Mouse (Mus musculus) cerebellum, adult 9-11 months (tissue): ENCODE results near the gene Acox1.

Experiments used
- DNase-seq: peaks from one replicate; pipeline ENCODE4 v3.0.0; 2022

Acox1 gene

DNA sequence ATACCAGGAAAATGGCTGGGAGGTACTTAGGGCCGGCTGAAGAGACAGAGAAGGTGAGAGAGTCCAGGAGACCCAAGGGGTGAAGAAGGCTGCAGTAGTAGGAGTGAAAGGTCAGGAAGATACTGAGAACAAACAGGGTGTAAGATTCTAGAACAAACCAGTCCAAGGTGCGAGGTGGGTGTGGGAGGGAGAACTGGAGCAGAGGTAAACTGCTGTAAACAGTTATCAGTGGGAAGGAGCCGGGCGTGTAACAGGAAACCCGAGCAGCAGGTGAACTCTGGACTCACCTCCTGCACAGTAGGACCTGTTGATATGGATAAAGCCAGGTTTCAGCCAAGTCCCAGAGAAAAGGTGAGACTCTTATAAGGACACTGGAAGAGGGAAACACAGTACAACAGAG, 11.9 kb upstream of the Acox1 start:
- DNase-seq, result no peak

DNA sequence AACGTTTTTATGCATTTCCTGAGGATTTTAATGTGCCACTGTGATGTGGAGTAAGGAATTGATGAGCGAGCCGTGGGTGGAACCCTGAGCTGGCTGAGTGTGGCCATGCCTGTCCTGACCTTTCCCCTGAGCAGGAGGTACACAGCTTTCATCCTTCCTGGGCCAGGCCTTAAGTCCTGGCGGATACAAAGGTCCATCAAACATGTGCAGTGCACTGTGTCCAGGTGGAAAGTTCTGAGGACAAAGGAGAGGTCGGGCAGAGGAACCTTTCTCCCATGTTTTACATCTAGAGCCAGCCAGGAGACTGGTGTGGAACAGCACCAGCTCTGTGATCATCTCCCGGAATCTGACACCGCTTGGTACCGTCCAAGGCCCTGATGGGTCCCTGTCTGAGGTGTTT, 10.4 kb upstream of the Acox1 start:
- no peak for DNase-seq

DNA sequence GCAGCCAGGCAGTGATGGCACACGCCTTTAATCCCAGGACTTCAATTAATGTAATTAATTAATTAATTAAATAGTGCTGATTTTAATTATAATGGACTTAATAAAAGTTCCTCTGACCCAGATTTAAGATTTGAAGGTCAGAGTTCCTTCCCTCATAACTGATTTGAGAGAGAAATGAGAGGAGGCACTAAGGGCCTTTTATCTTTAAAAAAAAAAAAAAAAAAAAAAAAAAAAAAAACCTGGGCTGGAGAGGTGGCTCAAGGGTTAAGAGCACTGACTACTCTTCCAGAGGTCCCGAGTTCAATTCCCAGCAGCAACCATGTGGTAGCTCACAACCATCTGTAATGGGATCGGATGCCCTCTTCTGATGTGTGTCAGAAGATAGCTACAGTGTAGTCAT, 9.8 kb upstream of the Acox1 start:
- DNase-seq, result no peak

DNA sequence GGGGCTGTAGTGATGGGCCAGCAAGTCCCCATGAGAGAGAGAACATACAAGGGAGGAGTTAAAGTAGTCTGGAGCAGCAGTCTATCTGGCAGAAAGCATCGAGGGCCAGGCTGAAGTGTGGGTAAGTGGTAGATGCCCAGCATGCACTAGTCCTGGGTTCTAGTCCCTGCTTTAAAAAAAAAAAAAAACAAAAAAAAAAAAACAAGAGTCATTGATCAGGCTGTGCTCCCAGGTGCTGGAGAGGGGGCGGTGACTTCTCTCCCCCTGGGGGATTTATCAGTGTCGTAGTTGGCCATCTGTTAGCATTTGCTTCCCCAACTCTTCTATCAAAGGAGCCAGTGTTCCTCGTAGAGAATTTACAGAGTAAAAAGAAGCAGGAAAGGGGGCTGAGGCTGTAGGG, 7.8 kb upstream of the Acox1 start:
- DNase-seq, result no peak

DNA sequence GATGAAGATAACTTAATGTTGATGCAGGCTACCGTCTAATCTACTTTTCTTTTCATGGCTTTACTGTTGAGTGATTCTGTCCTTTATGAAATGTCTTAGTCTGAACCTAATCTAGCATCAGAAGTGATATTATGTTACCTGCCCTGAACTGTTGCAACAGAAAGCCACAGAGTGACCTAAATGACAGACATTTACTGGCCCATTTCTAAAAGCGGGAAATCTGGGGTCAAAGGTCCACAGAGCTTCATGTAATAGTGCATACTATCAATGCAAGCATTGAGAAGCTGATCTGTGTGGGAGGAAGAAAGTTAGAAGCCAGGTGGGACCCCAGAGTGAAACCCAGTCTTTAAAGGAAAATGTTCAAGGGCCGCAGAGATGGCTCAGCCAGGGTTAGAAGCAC, 4.3 kb upstream of the Acox1 start:
- no peak for DNase-seq

DNA sequence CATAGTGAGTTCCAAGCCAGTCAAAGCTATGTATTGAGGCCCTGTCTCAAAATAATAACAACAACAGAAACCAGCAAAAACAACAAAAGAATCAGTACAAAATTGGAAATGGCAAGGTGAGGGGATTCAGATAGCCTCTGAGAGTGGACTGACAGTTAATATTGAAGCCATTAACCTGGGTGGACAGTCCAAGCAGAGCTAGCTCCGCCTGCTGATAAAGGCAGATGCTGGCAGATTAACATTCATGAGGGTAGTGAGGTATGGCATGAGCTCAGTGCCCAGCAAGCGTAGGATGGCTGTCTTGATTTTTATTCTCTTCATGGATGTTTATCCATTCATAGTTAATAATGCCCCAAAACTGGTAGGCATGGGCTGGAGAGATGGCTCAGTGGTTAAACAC, 2.3 kb upstream of the Acox1 start:
- no peak for DNase-seq

DNA sequence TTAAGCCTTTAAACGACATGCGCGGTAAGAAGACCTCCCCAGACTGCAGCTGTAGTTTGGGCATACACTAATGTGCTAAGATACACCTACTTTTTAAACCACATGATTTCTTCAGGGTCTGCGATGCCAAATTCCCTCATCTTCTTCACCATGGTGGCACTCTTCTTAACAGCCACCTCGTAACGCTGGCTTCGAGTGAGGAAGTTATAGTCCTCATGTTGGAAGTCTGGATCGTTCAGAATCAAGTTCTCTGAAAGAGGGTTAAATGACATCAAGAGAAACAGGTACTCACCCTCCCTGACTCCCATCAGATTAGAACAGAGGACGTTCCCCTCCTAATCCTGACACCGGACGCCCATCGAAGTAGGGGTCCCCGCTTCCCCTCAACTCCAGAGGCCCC, 713 bp downstream of the Acox1 start:
- no peak for DNase-seq

DNA sequence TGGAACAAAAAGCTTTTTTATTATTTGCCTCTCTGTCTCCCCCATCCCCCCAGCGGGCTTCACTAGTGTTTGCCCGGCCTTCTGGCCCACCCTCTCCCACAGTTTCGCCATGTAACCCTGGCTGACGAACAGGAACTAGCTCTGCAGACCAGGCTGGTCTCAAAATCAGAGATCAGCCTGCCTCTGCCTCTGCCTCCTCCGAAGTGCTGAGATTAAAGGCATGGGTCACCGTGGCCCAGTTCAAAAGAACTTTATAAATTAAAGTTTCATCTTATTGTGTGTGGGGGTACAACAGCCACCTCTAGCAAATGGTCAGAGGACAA, 1.3 kb downstream of the Acox1 start:
- DNase-seq, result no peak

DNA sequence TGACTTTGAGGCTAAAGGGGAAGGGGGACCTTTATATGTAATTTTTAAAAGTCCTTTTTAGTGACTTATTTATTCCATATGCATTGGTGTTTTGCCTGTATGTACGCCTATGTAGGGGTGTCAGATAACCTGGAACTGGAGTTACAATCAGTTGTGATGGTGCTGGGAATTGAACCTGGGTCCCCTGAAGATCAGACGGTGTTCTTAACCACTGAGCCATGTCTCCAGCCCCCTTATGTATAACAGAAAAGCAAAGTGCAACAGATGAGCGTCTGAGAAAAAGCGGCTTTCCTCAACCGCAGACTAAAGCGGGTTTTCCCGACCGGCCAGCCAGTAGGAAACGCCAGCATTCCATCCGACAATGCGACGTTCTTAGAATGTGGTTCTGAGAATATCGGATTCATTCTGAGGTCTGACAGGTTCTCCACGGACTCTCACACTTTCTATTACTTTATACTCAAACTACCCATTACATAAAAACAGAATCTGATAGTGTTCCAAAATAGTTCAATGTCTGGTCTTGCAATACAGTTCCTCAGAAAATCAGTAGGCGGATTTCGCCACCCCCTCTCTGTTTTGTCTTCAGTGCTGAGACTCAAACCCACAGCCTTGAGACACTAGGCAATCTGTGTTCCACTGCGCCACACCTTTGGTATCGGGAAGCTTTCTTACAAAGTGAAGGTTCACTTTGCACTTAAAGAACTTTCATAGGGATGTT, 1.8 kb downstream of the Acox1 start:
- DNase-seq, result no peak

DNA sequence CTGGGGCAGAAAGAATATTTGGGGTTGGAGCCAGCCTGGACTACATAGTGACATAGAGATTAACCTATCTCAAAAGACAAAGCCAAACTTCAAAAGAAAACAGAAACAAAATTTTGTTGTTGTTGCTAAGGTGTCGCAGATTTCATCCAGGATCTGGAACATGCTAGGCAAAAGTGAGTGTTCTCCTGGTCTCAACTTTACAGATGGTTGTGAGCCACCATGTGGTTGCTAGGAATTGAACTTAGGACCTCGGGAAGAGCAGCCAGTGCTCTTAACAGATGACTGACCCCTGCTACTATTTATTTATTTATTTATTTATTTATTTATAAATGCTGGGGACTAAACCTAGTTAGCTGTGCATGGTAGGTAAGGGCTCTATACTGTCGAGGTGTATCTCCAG, 2.5 kb downstream of the Acox1 start:
- no peak for DNase-seq

DNA sequence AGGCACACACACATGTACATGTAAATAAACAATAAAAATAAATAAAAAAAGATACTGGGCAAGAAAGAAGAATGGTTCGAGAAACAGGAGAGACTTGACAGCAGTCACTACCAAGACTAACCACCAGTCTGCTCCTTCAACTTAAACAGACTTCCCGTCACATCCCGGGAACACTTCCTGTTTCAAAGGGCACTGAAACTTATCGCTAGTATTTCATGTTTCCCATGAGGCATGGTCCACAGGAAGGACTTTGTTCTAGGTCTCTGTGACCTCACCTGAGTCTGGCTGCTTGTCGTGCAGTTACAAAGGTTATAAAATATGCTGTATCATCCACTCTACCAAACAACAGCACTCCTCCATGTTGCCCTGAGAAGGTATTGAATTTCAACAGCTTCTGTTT, 3.6 kb downstream of the Acox1 start:
- no peak for DNase-seq

DNA sequence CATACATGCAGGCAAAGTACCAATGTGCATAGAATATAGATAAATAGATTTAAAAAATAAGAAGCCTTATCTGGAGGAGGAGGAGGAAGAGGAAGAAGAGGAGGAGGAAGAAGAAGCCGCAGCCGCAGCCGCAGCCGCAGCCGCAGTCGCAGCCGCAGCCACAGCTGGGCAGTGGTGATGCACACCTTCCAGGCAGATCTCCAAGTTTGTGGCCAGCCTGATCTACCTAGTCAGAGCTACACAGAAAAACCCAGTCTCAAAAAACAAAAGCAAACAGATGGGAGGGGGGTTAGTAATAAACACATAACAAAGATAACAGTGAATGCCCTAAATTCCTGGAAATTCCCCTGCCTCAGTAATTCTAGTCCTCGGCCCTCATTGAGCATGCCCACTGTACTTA, 4.2 kb downstream of the Acox1 start:
- DNase-seq, result no peak

DNA sequence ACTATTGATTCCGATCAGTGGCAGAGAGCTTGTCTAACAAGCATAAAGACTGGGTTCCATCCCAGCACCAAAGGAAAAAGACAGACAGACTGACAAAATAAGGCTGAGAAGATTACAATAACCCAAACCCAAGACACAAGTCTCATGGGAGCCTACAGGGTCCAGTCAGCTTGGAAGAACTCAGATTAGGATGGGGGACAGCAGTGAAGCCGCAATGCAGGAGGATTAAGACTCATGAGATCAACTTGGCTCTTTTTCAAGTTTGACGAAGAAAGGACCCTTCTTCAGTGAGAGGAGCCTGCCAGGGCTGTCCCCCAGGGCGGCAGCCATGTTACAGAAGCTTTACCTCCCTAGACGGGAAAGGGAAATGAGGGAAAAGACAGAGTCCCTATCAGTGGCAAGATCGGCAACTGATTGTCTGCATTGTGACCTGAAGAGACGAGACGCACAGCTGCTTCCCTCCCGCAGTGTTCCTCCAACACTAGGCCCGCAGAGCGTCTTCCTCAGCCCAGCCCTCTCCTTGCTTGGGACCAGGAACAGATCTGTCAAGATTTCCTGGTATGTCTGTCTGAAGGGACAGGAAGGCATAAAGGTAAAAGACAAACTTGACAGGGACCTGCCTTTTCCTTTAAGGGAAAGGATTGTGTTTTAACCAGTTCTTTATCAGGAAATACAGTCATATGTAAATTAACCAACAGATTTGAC, 11.5 kb downstream of the Acox1 start:
- DNase-seq, result no peak

DNA sequence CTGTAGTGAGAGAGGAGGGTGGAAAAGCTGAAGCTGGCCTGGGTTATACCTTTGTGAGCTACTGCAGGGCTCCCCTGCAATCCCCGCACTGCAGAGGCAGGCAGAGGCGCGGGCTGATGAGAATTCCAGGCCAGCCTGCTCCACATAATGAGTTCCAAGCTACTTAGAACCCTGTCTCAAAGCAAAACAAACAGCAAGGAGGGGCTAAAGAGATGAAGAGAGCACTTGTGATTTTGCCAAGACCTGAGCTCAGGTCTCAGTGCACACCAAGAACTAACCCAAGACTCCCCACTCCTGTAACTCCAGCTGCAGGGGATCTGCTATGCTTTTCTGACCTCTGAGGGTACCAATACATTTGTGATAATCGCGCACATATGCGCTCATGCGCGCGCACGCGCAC, 12.5 kb downstream of the Acox1 start:
- DNase-seq, result no peak

DNA sequence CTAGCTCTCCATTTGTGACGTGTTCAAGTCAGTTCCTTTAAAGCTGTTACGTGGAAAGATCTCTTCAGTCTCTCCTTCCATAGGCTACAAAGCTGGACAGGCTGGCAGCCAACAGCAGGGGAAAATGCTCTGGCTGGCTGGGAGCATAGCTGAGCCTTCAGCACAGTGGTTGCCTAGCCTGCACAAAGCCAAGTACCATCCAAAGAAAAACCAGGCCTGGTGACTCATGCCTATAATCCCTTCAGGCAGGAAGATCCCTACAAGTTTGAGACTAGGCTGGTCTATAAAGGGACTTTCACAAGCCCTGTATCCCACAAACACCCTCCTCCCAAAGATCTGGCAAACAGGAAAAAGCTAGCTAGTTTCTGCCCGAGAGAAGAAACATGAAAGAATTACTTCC, 13.0 kb downstream of the Acox1 start:
- DNase-seq, result no peak

DNA sequence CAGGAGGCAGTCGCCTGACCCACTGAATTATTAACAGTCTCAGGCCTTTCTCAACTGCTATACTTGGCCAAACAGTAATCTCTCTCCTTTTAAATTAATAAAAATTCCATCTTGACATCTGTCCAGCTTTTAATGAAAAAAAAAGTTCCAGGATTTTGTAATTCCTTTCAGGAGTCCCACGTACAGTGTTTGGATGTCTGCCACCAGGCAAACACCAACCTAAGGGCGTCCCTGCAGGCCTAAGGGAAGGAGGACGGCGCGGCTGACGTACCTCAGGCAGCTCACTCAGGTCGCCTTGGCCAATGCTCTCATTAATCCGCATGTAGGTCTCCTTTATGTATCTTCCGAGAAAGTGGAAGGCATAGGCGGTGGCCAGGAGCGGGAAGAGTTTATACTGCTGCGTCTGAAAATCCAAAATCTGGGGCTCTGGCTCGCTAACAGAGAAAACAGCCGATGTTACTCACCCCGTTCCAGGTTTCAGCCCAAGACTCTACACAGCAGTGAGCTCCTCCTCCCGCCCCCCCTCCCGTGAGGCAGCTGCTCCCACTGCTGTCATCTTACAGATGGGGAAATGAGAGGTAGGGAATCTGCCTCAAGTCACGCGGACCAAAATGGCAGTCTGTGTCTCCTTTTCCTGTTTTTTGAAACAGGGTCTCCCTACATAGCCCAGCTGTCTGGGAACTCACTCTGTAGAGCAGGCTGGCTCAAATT, 20.3 kb downstream of the Acox1 start:
- no peak for DNase-seq

DNA sequence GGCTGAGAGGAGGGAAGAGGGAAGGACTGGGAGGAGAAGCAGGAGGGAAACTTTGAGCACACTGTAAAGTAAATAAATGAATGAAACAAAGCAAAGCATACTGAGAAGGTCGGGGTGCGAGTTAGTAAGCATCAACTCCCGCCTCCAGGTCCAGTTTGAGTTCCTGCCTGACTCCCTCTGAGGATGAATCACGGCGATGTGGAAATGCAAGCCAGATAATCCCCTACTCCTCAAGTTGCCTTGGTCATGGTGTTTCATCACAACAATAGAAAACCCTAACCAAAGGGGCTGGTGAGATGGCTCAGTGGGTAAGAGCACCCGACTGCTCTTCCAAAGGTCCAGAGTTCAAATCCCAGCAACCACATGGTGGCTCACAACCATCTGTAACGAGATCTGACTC, 22.8 kb downstream of the Acox1 start:
- no peak for DNase-seq

DNA sequence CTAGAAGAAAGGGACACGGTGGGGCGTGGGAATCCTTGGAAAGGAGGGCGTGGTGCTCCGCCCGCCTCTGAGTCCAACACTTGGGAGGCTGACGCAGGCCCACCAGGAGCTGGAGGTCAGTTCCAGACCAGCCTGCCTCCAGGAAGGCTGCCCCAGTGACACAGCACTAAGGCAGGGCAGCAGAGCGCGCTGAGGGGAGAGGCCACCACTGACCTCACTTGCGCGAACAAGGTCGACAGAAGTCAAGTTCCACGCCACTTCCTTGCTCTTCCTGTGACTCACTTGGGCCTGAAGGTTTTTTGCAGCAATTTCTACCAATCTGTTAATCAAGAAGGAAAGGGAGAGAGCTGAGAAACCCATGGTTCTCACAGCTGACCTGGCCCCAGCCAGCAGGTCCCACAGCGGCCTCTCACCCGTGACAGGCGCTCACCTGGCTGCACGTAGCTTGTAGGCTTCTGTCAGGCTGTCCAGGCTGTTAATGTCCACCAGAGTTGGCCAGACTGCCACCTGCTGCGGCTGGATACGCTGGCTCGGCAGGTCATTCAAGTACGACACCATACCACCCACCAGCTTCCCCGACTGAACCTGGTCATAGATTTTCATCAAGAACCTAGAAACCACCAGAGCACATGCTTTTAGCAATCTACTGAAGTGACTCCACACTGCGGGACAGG, 23.9 kb downstream of the Acox1 start:
- no peak for DNase-seq

DNA sequence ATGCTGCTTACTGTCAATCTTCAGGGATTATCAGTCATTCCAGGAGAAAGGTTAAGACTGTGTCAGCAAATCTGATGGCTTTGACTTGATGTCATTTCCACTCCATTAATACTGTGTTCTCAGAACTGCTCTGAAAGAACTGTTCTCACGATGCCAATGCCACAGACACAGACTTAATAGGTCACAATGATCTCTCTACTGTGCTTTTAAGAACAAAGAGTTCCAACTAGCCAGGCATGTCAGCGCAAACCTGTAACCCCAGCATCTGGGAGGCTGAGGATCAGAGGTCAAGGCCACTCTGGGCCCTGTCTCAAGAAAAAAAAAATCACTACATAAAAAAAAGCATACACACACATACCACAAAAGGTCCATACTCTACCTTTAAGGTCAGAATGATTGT, 26.9 kb downstream of the Acox1 start:
- no peak for DNase-seq

DNA sequence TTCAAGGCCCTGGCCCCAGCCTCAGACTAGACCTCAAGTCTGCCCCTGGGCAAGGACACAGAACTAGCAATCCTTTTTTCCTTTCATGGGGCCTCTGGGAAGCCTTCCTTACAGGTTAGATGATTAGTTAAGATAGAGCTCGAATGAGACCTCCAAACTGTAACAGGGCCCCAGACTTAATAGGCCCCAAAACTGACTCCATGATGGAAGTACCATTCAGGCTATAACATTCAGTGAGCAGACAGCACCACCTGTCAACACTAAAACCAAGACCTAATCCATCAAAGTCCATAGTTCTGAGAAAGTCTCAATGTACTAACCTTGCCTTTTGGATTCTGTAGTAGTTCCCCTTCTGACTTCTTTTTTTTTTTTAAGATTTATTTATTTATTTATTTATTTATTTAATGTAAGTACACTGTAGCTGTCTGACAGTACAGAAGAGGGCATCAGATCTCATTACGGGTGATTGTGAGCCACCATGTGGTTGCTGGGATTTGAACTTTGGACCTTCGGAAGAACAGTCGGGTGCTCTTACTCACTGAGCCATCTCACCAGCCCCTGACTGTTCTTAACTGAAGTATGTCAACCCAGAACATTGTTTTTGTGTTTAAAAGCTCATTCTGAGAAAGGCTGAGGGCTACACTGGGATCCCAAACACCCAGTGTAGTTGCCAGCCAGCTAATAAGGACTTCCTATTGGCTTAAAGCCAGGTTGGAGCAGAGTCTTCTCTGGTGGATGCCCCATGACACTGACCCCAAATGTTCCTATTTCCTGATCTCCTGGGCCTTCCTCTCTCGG, 28.6 kb downstream of the Acox1 start:
- DNase-seq, result no peak

DNA sequence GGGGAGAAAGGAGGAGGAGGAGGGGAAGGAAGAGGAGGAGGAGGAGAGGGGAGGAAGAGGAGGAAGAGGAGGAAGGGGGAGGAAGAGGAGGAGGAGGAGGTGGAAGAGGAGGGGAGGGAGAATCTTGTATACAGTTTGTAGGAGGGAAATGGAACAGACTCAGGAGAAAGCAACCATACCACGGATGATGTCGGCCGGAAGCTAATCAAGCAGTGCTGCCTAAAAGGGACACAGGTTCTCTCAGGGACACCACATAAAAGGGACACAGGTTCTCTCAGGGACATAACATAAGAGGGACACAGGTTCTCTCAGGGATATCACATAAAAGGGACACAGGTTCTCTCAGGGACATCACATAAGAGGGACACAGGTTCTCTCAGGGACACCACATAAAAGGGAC, 29.6 kb downstream of the Acox1 start:
- DNase-seq, result no peak

DNA sequence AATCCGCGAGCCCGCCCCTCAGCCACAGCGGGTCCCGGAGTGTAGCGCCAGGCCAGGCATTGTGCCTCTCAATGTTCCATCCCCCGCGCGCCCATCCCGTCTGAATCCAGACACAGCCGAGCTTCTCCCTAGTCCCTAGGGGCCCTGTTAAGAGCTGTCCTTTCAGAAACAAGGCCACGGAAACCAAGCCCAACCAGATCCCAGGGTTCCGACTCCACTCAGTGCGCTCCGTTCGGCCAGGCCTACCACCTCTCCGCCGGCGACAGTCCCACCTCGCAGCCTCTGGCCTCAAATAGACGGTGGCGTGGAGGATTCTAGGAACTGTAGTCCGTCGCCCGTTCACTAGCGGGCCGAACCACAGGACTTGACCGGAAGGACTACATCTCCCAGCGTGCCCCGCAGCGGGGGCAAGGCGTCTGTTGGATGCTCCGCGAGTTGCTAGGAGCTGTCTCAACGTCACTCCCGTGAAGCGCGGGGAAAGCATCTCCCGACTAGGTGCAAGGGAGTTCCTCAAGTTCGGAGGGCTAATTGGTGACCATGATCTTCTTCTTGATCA, 30.9 kb downstream of the Acox1 start, which contains the start of gene Fbf1:
Fbf1 (minus strand) TSS at position 283 of the 556 bp plus-strand sequence.
- peak; percentile 97 for DNase-seq

DNA sequence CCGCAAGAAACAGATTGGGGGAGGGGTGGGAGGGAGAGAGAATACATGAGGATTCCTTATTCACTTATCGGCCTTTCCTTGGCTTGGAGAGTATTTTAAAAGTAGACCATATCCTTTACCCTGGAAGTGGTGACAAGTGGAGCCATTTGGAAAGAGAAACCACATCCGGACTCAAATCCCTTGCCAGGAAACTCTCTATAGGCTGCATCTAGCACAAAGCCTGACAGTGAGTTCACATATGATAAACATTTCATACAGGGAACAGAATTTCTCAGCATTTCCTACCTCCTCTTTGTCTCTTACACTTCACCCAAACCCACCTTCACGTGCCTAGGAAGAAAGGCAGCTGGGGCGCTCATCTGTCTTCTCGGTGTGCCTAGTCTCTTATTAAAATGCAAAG, 31.6 kb downstream of the Acox1 start:
- no peak for DNase-seq
